Mouse (Mus musculus) embryonic facial prominence, embryonic 13.5 days (tissue): Measurements from ENCODE around the gene Pard3. TPM values are rescaled to one million over a fixed set of nuclear protein-coding genes. Genes with fewer than 3 reads are reported as not detected.

Experiments
- ATAC-seq: fragments of 200-750 bp; cut with Nextera tagmentation; 2 replicates; pipeline ENCODE4 v1.8.0; 2017; ENCODE audit warnings: low read depth; ENCODE audit not compliant: insufficient number of reproducible peaks, insufficient read depth, low FRiP score, low TSS enrichment
- H3K27ac ChIP-seq: fragments of 300-500 bp; sonication (generic); 2 replicates; pipeline ENCODE4 v1.5.1; 2015; ENCODE audit warnings: moderate library complexity, mild to moderate bottlenecking, inconsistent platforms
- H3K27me3 ChIP-seq: fragments of 300-500 bp; sonication (generic); 2 replicates; pipeline ENCODE4 v1.6.1; 2015; ENCODE audit warnings: mild to moderate bottlenecking, inconsistent platforms
- H3K36me3 ChIP-seq: fragments of 300-500 bp; sonication (generic); 2 replicates; pipeline ENCODE4 v1.6.1; 2015; ENCODE audit warnings: mild to moderate bottlenecking, inconsistent platforms
- H3K4me1 ChIP-seq: fragments of 300-500 bp; sonication (generic); 2 replicates; pipeline ENCODE4 v1.6.1; 2015; ENCODE audit warnings: inconsistent platforms
- H3K4me2 ChIP-seq: fragments of 300-500 bp; sonication (generic); 2 replicates; pipeline ENCODE4 v1.6.1; 2015; ENCODE audit warnings: moderate library complexity, mild to moderate bottlenecking, inconsistent platforms
- H3K4me3 ChIP-seq: fragments of 300-500 bp; sonication (generic); 2 replicates; pipeline ENCODE4 v1.5.1; 2015; ENCODE audit warnings: mild to moderate bottlenecking, inconsistent platforms
- H3K9ac ChIP-seq: fragments of 300-500 bp; sonication (generic); 2 replicates; pipeline ENCODE4 v1.6.1; 2015; ENCODE audit warnings: mild to moderate bottlenecking, inconsistent platforms
- H3K9me3 ChIP-seq: fragments of 300-500 bp; sonication (generic); 2 replicates; pipeline ENCODE4 v1.6.1; 2016; ENCODE audit warnings: inconsistent platforms
- WGBS: fragments of 180-500 bp; shearing (Covaris S2); methylation state at CpG from one replicate; pipeline ENCODE4 v1.1.7; 2015; ENCODE audit warnings: mixed read lengths; 5-methylcytosine and 5-hydroxymethylcytosine counted together
- polyA plus RNA-seq: library from polyadenylated mRNA; unstranded; fragments of >200 nt; fragmentation: Nextera tagmentation; extraction: Ambion mirVana; gene quantifications from 2 replicates; pipeline ENCODE4 v1.2.1, GENCODE M21; 2015

Gene Pard3
- polyA plus RNA-seq, 1 experiment from 2014 or later: 35.6 TPM

- Histone ChIP-seq H3K36me3 (peaks cover 24% of the 10 kb centered on the region), H3K4me2 (no peak overlapping the region), H3K4me3 (no peak overlapping the region), H3K27ac (no peak overlapping the region), H3K4me1 (no peaks in the 10 kb centered on the region), H3K27me3 (no peaks in the 10 kb centered on the region), H3K9me3 (no peaks in the 10 kb centered on the region), H3K9ac (no peak overlapping the region)
- 93% methylated on average over 6 of the region's 6 CpGs for WGBS
- ATAC-seq: no peak
These were observed 385.6 kb downstream of the Pard3 start for GRCm38 (mm10) chr8:127449066-127449840.

DNA sequence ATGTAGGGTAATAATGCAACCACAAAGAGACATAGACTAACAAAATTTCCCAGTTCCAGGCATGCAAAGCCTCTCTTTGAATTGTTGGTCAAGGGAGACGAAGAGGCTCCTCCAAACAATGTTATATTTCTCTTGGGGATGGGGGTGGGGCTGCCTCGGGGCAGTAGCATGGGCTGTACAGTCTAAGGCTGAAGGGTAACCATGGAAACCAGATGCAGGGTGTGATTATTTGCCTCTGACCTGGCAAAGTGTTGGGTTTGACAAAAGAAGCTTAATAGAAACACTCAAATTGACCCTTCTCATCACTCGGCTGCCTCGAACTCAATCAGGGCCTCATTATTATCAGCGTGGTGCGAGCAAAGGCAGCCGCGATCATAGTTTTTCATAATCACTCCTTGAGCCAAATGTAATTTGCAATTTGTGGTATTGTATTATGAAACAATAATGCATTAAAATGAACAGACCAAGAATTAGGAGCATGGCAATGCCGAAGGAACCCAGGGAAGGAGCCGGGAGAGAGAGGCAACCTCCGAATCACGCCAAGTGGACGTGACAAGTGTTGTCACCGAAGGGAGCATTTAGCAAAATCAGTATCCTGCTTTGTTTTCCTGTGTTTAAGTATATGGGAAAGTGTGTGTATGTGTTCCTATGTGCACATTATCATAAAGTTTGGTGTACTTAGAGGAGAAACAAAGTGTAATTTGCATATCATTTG, 387.4 kb downstream of the Pard3 start:
- Histone ChIP-seq H3K4me3 (no peak overlapping the region), H3K9ac (no peak overlapping the region), H3K36me3 (peaks cover 23% of the 10 kb centered on the region), H3K27ac (no peak overlapping the region), H3K9me3 (no peaks in the 10 kb centered on the region), H3K27me3 (no peaks in the 10 kb centered on the region), H3K4me1 (no peaks in the 10 kb centered on the region), H3K4me2 (no peak overlapping the region)
- ATAC-seq: no peak
- 75% methylated on average over 14 of the region's 14 CpGs for WGBS

GRCm38 (mm10) chr8:127452364-127452763, 388.7 kb downstream of the Pard3 start:
- Histone ChIP-seq H3K9ac (no peak overlapping the region), H3K27me3 (no peaks in the 10 kb centered on the region), H3K27ac (no peak overlapping the region), H3K4me1 (no peaks in the 10 kb centered on the region), H3K36me3 (peaks cover 23% of the 10 kb centered on the region), H3K4me3 (no peak overlapping the region), H3K4me2 (no peak overlapping the region), H3K9me3 (no peaks in the 10 kb centered on the region)
- 86% methylated on average over 6 of the region's 6 CpGs for WGBS
- ATAC-seq: no peak

GRCm38 (mm10) chr8:127457901-127458300, 394.2 kb downstream of the Pard3 start:
- H3K4me2 ChIP-seq: no peak overlapping the region
- ATAC-seq: no peak
- no peaks in the 10 kb centered on the region for H3K27me3 ChIP-seq
- no peak overlapping the region for H3K9ac ChIP-seq
- WGBS: 65% methylated on average over 3 of the region's 3 CpGs
- H3K27ac ChIP-seq: no peak overlapping the region
- peaks cover 28% of the 10 kb centered on the region for H3K36me3 ChIP-seq
- no peaks in the 10 kb centered on the region for H3K4me1 ChIP-seq
- no peaks in the 10 kb centered on the region for H3K9me3 ChIP-seq
- H3K4me3 ChIP-seq: no peak overlapping the region

- Histone ChIP-seq H3K4me2 (no peak overlapping the region), H3K27me3 (no peaks in the 10 kb centered on the region), H3K4me3 (no peak overlapping the region), H3K36me3 (peaks cover 22% of the 10 kb centered on the region), H3K9me3 (no peaks in the 10 kb centered on the region), H3K27ac (no peak overlapping the region), H3K4me1 (no peaks in the 10 kb centered on the region), H3K9ac (no peak overlapping the region)
- WGBS: 87% methylated on average over 3 of the region's 3 CpGs
- no peak for ATAC-seq
These were observed 397.5 kb downstream of the Pard3 start for GRCm38 (mm10) chr8:127461173-127461572.

DNA sequence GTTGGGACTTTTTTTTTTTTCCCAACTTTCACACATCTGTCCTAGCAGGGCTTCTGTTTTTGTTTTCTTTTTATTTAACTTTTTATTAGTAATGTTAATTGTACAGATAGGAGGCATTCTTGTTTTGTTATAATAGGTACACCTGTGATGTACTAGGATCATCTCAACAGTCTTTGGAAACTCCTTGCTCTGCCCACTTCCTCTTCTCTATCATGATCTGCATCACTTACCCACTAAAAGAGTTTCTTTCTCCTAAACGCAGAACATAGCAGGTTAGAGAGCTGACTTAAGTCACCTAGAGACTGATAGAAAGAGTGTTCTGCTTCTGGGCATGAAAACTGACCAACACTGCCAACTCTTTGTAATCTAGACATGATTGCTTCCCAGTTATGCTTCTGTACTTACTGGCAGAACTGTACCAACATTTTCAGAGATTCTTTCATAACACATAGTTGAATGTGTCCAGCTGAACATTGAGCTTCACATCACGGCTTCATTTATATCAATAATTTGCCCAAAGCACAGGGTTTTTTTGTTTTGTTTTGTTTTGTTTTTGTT, 398.8 kb downstream of the Pard3 start:
- Histone ChIP-seq H3K4me1 (no peaks in the 10 kb centered on the region), H3K27me3 (no peaks in the 10 kb centered on the region), H3K36me3 (peaks cover 22% of the 10 kb centered on the region), H3K4me3 (no peak overlapping the region), H3K9ac (no peak overlapping the region), H3K9me3 (no peaks in the 10 kb centered on the region), H3K27ac (no peak overlapping the region), H3K4me2 (no peak overlapping the region)
- no peak for ATAC-seq
- 88% methylated on average over 2 of the region's 2 CpGs for WGBS

- H3K4me1 ChIP-seq: no peaks in the 10 kb centered on the region
- 79% methylated on average over 1 of the region's 1 CpGs for WGBS
These were observed 400.6 kb downstream of the Pard3 start for GRCm38 (mm10) chr8:127464300-127464699.

GRCm38 (mm10) chr8:127472204-127472603, 408.5 kb downstream of the Pard3 start:
- no peak overlapping the region for H3K27ac ChIP-seq
- H3K4me3 ChIP-seq: no peak overlapping the region
- H3K27me3 ChIP-seq: no peaks in the 10 kb centered on the region
- no peaks in the 10 kb centered on the region for H3K9me3 ChIP-seq
- no peak overlapping the region for H3K9ac ChIP-seq
- no peak for ATAC-seq
- H3K36me3 ChIP-seq: peaks cover 24% of the 10 kb centered on the region
- H3K4me1 ChIP-seq: no peaks in the 10 kb centered on the region
- WGBS: 54% methylated on average over 2 of the region's 2 CpGs
- no peak overlapping the region for H3K4me2 ChIP-seq

More at GRCm38 (mm10) chr8:127464300-127464699, 400.6 kb downstream of the Pard3 start:
- no peaks in the 10 kb centered on the region for H3K27me3 ChIP-seq
- H3K9ac ChIP-seq: no peak overlapping the region
- no peak overlapping the region for H3K27ac ChIP-seq
- H3K4me2 ChIP-seq: no peak overlapping the region
- no peak overlapping the region for H3K4me3 ChIP-seq
- peaks cover 27% of the 10 kb centered on the region for H3K36me3 ChIP-seq
- ATAC-seq: no peak
- no peaks in the 10 kb centered on the region for H3K9me3 ChIP-seq

DNA sequence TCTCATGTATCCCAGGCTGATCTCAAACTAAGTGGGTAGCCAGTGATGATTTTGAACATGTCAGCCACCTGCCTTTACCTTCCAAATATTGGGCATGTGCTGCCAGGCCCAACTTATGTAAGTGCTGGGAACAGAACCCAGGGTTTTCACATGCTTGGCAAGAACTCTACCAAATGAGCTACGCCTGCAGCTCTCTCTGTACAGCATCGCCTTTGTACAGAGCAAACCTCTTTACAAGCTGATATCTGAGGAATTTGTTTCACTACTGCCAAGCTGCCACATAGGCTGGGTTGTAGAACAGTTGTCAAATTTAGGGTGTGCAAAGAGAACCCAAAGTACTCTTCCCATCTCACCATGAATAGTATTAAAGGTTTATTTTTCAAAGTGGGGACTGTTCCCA, 416.3 kb downstream of the Pard3 start:
- Histone ChIP-seq H3K4me1 (peaks cover 6% of the 10 kb centered on the region; the same call in 1 of the 2 replicates), H3K9me3 (no peaks in the 10 kb centered on the region), H3K27ac (no peak overlapping the region), H3K9ac (no peak overlapping the region), H3K4me3 (no peak overlapping the region), H3K36me3 (peaks cover 11% of the 10 kb centered on the region), H3K27me3 (no peaks in the 10 kb centered on the region), H3K4me2 (no peak overlapping the region)
- WGBS: 90% methylated on average over 2 of the region's 2 CpGs
- no peak for ATAC-seq

GRCm38 (mm10) chr8:127485618-127486017, 421.9 kb downstream of the Pard3 start:
- no peak overlapping the region for H3K4me2 ChIP-seq
- H3K4me1 ChIP-seq: peaks cover 6% of the 10 kb centered on the region; the same call in 1 of the 2 replicates
- no peaks in the 10 kb centered on the region for H3K9me3 ChIP-seq
- no peaks in the 10 kb centered on the region for H3K27me3 ChIP-seq
- H3K4me3 ChIP-seq: no peak overlapping the region
- no peak overlapping the region for H3K9ac ChIP-seq
- H3K36me3 ChIP-seq: 0 out of 2 replicates have a peak, but pooled peaks cover 3% of the 10 kb centered on the region
- 80% methylated on average over 5 of the region's 5 CpGs for WGBS
- H3K27ac ChIP-seq: no peak overlapping the region
- ATAC-seq: no peak

GRCm38 (mm10) chr8:127491963-127492362, 428.3 kb downstream of the Pard3 start:
- 73% methylated on average over 6 of the region's 6 CpGs for WGBS
- no peak overlapping the region for H3K9ac ChIP-seq
- 0 out of 2 replicates have a peak, but pooled peaks cover 3% of the 10 kb centered on the region for H3K36me3 ChIP-seq
- no peak overlapping the region for H3K4me3 ChIP-seq
- no peaks in the 10 kb centered on the region for H3K9me3 ChIP-seq
- H3K27me3 ChIP-seq: no peaks in the 10 kb centered on the region
- H3K4me2 ChIP-seq: no peak overlapping the region
- no peaks in the 10 kb centered on the region for H3K4me1 ChIP-seq
- no peak overlapping the region for H3K27ac ChIP-seq
- ATAC-seq: no peak
